Mouse (Mus musculus) cerebellum, adult 11-12 months (tissue): Measurements from ENCODE around the gene Slc5a1.
A peak's percentile ranks its signal among the peaks of the same experiment; 100 is the strongest.

ENCODE experiments used
- DNase-seq: peaks from one replicate; pipeline ENCODE4 v3.0.0; 2022

Gene Slc5a1

DNA sequence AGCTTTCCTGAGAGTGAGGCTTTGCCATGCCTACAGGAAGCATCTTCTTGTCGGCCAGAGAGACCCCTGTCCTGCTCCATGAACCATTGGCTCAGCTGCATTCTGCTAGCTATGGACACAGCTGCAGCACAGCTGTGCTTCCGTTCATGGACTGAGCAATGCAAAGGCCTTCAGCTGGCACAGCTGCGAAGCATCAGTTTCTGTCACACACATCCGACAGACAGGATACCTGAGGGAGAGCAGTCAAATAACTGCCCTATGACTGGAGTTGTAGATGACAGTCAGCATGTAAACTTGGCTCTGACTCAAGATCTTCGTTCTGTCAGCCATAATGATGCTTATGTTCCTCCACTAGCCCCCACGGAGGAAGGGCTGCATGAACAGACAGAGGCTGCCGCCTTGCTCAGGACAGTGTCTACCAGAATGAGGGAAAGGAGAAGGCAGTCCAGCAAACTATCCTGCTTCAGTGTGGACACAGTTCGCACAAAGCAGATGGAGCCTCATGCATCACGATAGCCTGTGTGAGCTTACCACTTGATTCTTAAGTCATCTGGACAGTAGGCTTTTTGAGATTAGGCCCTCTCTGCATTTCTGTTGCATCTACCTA lies 91.3 kb downstream of the Slc5a1 start:
- no peak for DNase-seq

DNA sequence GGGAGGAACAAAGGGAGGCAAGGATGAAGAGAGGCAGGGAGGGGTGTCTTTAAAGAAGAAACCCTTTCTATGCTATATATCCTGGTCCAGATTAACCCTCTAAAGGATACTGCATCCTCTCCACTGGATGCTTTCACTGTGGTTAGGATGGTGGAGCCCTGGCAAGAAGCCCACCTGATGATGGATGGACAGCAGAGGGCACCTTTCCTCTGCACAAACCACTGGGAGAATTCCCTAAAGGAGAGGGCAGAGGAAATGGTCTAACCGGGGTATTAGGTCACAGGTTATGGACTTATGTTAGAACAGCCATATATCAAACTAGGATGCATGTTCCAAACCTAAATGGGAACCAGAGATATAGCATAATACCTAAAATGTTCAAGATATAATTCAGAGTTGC lies 96.1 kb downstream of the Slc5a1 start:
- DNase-seq = no peak

- no peak for DNase-seq
These were observed 97.7 kb downstream of the Slc5a1 start for GRCm38 (mm10) chr5:33201697-33202096.

GRCm38 (mm10) chr5:33202516-33203170 lies 98.6 kb downstream of the Slc5a1 start:
- no peak for DNase-seq

DNA sequence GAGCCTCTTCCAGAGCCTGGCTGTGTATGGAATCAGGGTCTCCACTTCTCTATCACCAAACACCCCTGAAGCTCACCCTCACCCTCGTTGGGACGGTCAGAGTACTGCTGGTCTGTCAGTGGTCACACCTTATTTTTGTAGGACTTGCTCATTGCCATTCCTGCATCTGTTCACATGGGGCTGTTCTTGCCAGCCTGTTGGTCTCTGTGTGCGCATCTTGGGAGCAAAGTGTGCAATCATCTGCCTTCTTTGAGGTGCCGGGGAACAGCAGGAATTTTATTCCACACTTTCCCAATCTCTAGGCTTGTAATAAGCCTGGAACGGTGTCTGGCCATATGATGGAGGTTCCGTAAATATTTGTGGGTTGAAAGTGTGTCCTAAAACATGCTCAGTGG lies 99.1 kb downstream of the Slc5a1 start:
- DNase-seq = no peak

DNA sequence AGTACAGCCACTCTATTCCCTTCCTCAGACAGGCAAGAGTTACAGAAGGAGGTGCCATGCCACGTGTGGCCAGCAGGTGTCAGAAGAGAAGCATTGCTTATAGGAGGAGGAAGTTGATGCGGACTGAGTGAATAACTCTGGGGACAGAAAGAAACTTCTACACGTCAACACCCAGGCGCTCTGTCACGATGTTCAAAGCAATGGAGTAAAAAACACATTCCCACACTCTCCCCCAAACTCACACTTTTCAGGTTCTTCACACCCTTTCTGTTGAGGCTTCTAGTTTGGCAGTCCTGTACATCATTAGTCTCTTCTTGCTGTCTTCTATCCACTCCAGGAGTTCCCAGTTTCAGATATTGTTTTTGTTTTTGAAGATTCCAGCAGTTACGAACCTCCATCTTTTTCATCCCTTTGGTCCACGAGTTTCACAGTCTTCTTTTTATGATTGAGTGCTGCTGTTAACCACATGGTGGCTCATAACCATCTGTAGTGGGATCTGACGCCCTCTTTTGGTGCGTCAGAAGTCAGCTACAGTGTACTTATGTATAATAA lies 99.7 kb downstream of the Slc5a1 start:
- DNase-seq = peak; percentile 61

GRCm38 (mm10) chr5:33204284-33204683 lies 100.3 kb downstream of the Slc5a1 start:
- no peak for DNase-seq

DNA sequence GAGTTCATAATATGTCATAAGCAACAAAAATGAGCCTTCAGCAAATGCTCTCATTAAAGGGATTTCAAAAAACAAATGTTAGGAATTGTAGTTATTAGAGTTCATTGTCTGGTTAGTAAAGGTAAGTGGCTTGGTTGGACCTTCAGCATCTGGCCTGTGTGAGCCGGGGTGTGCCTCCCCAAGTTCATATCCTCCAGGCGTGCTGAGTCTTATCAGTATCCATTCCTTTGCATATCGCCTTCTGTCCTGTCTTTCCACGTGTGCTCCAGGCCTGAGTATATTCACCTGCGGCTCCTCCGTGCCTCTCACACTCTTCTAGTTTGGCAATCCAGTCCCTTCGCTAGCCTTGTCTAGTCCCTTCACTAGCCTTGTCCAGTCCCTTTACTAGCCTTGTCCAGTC lies 102.3 kb downstream of the Slc5a1 start:
- DNase-seq = no peak

DNA sequence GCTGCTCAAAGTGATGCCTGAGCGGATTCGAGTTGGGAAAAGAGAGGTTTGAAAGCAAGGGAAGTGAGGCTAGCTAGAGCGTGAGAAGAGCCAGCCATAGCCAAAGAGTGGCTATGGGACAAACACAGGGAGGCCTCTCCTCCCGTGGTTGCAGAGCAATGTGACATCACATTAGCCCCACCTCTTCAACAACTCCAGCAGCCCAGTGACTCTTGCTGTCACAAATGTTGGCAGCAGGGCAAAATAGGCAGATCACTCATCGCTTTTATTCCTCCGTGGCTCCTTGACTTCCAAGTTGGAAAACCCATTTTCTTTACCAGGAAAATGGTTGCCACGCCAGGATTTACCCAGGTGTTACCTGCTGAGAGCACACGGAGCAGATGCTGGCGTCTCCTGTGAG lies 103.1 kb downstream of the Slc5a1 start:
- no peak for DNase-seq

DNA sequence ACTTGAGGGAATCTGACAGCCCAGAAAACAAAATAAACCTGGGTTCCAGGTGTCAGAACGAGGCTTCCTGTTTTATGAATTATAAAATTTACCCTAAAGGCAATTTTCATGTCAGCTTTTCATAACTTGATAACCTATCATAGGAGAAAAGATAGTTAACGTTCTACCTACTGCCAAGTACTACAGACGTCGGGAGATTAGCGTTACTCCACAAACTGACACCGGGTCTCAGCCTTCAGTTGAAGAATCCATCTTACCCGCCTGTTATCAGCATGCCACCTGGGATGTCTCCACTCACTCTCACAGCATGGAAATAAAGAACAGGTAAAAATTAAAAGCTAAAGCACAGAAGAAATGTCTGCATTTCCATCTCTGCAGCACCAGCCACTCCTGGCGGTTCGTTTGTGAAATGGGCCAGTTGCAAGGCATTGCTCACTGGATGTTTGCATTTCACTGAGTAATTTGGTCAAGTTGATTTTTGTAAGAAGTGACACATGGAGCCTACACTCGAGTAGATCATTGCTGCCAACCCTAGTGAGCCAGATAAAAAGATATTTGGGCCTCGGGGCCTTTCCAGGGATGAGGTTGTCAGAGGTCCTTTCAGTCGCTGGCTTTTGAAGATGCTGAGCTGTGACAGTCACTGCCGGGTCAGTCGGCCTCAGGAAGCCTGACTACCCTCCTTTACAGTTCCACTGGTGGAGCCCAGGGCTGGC lies 104.7 kb downstream of the Slc5a1 start:
- DNase-seq = no peak

GRCm38 (mm10) chr5:33210515-33210914 lies 106.5 kb downstream of the Slc5a1 start:
- no peak for DNase-seq

DNA sequence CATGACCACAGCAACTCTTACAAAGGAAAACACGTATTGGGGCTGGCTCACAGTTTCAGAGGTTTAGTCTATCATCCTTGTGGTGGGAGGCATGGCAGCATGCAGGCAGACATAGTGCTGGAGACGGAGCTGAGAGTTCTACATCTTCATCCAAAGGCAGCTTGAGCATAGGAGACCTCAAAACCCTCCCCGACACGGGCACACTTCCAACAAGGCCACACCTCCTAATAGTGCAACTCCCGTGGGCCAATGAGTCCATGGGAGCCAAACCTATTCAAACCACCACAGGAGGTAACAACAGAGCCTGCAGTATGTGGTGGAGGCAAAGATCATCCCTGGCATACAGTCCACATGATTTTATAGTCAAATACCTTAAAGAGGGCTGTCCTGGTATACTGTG lies 107.2 kb downstream of the Slc5a1 start:
- no peak for DNase-seq
